Mouse (Mus musculus): ENCODE measurements around the gene Atxn1.

DNA sequence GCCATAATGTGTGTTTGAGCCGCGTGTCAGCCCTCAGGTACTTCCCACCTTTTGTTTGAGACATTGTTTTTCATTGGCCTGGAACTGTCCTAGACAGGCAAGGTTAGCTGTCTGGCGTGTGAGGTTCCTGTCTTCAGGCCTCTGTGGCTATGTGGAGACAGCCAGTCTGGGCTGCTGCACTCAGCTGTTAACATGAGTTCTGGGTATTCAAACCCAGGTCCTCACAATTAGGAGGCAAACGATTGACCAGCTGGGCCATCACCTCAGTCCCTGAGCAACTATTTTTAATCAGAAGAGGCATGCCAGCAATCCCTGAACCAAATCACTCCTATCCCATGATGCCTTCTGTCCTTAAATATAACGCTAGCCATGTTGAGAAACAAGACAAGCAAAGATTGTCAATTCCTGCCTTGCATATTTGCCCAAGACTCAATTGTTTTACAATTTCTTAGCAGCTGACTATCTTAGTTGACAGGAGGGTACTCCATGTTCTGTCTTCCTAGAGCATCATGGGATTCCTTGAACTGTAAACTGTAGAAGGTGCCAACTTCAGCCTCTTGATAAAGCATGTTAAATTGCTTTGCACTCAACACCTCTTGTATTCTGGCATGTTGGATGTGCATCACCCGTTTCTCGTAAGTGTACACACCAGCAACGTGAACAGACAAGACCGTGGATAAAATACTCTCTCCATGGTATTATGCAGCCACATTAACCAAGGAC, 428.9 kb downstream of the Atxn1 start:
- TF ChIP-seq POLR2A (IDR thresholded peaks at IDR 0.05; ENCODE audit: low read depth, low read length) (no peak), PAX5 (IDR thresholded peaks at IDR 0.05; ENCODE audit: low read length) (no peak), JUND (conservative IDR thresholded peaks at IDR 0.05; ENCODE audit: low read depth, low read length) (no peak), CHD1 (IDR thresholded peaks at IDR 0.05; ENCODE audit: low read depth, low read length) (no peak), MYC (IDR thresholded peaks at IDR 0.05; ENCODE audit: low read depth, low read length) (no peak), UBTF (IDR thresholded peaks at IDR 0.05; ENCODE audit: low read depth, low read length) (no peak), CTCF (conservative IDR thresholded peaks at IDR 0.05 in 1 of 2, IDR thresholded peaks at IDR 0.05 in 1 of 2; ENCODE audit: low read depth in 2 of 2, low read length in 2 of 2) (no peak), RCOR1 (conservative IDR thresholded peaks at IDR 0.05; ENCODE audit: low read depth, low read length) (no peak), EP300 (IDR thresholded peaks at IDR 0.05; ENCODE audit: low read length) (no peak), MXI1 (IDR thresholded peaks at IDR 0.05; ENCODE audit: low read depth, low read length) (no peak), ZNF384 (IDR thresholded peaks at IDR 0.05; ENCODE audit: low read depth, low read length) (no peak), SIN3A (IDR thresholded peaks at IDR 0.05; ENCODE audit: low read length) (no peak), E2F4 (IDR thresholded peaks at IDR 0.05; ENCODE audit: insufficient replicate concordance, low read depth, low read length) (no peak)
